Mouse (Mus musculus) T-helper 17 cell (primary cell): ENCODE measurements around the gene 1700013G24Rik.

ENCODE experiments used
- in situ Hi-C, 2 experiments: fragments of 300-600 bp; cut with MboI, MseI; formaldehyde crosslinking; loops; 1 replicate in 1 of 2; 2 replicates in 1 of 2; pipeline ENCODE4 v1.15.1; 2025; ENCODE audit warnings: high pct_unique_total_duplicates in 2 of 2

Gene 1700013G24Rik

GRCm38 (mm10) chr4:137494751-137495500, 41.8 kb downstream of the 1700013G24Rik start:
- in situ Hi-C loops, result no loop called here

DNA sequence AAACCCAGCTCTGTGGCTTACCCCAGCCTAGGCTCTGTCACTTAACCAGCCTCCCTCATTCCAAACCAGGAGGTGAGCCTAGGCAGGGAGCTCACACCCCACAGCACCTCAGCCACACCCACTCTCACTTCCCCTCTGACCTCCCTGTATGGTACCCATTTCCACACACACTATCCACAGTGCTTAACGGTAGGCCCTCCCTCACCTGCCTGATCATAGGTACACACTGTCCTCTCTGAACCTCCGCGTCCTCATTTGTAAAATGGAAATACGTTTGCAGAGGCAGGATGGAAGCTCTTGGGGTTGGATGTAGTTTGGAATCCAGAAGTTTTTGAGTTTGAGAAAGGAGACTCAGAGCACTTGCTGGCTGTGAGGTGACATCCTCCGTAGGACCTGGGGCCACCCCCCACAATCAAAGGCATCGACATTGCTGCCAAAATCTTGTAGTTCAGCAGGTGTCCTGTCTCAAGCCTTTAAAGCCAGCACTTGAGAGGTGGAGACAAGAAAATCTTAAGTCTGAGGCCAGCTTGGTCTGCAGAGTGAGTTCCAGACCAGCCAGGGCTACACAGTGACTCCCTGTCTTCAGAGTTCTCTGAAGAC, 42.5 kb downstream of the 1700013G24Rik start:
- in situ Hi-C loops, result no loop called here

DNA sequence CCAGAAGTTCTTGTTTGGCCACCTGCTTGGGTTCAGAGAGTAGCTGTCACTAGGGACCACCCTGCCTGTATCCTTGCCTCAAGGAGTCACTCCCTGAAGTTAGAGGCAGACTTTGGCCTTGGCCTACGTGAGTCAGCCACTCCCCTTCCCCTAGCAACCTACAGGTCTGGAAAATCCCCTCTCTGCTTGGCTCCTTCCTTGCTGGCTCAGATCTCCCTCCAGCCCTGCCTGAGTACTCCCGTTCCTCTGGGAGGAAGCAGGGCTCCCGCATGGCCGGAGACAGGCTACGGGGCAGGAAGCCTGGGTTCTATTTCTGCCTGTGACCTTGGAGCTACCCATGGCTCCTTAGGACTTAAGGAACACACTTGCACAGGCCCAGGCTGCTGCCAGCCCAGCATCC, 44.3 kb downstream of the 1700013G24Rik start:
- in situ Hi-C loops, result no loop called here

DNA sequence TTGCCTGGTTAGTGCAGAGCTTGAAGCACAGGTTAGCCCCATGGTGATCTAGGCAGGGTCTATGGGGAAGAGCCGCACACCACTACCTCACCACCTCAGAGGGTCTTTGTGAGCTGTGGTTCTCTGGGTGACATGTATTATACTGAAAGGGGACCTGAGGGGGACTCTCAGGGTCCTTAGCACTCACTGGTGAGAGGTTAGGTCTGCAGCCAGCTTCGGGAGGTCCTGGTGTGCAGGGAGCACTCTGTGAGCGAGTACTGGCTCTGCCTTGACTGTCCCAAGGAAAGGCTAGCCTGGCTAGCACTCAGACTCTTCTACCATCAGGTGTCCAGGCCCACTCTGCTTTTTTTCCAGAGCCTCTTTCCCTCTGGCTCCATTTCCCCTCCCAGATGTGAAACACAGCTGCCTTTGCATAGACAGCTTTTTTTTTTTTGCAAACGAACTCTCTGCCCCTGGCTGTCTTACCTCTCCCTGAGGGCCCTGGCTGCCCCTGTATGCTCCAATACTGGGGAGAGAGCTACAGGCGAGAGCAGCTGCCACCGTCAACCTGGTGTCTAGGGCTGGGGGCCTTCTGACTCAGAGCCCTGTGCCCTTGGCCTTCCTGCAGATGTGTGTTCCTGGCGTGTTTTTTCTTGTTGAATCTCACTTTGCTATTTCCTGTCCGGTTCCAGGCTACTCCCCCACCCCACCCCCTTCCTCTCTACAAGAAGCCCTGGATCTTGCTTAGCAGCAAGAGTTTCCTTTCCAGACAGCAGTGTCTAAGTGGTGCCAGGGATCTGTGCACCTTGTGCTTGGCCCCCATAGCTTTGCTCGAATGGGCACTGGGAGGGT, 45.0 kb downstream of the 1700013G24Rik start:
- in situ Hi-C loops, result no loop called here

DNA sequence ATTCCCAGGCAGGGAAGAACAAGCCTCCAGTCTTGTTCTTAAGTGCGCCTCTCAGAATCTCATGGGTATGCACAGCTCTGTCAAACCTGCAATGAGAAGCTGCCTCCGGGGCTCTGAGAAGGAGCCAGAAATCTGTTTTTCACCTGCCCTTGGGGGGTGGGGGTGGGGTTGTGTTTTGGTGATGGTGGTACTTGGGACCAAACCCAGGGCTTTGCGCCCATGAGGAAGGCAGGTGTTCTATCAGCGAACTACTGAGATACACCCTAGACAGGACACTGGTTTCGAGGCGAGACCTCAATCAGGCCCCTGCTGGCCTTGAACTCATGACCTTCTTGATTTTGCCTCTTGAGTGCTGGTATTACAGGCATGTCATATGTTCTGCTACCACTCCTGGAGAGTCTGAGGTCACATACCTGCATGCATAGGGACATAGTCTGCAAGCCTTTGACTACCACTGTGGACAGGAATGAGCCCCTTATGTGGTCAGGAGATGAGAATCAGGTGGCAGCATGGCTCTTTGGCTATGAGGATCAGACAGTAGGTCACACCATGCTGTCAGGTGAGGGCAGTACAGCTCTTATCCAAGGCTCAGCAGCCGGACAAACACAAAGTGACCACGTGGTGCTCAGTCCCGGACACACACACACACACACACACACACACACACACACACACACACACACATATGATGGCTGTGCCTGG, 45.9 kb downstream of the 1700013G24Rik start:
- in situ Hi-C loops, result no loop called here

- in situ Hi-C loops, result no loop called here
These were observed 47.1 kb downstream of the 1700013G24Rik start for GRCm38 (mm10) chr4:137500149-137500548.

DNA sequence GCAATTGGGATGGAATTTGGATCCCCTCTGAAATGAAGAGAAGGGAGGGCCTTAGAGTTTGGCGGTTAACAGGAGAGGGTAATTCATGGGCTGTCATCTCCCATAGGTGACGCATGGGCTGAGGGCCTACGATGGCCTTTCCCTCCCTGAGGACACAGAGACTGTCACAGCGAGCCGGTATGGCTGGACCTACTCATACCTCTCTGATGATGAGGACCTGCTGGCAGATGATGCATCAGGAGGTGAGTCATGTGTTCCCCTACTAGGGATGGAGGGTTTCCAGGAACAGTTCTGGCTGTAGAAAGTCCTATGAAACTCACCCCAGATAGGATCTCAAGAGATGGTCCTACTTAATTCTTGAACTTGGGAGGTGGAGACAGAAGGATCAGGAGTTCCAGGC, 47.9 kb downstream of the 1700013G24Rik start:
- in situ Hi-C loops, result no loop called here

DNA sequence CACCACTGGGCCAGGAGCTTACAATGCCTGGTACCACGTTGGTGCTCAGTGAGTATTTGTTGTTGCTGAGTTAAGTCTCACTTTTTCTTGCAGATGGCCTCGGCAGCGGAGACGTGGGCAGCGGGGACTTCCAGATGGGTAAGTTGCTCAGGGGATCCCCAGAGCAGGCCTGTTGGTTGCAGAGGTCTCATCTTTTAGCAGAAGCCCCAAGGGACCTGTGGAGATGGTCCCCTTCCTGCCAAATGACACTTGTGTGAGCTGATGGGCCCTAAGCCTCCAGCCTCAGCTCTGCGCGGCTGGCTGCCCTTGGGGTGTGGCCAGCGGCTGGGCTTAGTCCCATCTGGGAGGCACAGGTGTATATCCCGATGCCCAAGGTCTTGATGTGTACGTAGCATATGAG, 49.1 kb downstream of the 1700013G24Rik start:
- in situ Hi-C loops, result no loop called here

- in situ Hi-C loops, result no loop called here
These were observed 49.7 kb downstream of the 1700013G24Rik start for GRCm38 (mm10) chr4:137502801-137503200.

DNA sequence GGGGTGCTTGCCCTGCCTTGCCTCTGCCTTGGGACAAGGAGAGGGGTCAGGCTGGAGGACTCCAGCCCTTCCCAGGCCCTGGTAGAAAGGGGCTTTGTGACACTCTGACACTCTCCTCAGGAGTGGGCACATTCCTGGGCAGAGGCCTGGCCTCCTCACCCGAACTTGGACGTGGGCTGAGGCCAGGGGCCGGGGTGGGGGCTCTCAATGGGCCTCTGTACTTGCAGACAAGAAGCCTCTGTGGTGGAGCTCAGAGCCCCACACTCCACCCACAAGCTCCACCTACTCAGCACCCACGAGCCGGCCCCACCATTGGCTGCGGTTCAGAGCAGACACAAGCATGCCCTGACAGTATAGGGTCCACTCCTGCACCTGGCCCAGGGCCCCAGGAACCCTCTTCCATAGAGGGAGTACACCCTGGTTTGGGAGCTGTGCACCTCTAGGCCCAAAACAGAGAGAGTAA, 50.5 kb downstream of the 1700013G24Rik start:
- in situ Hi-C loops, result no loop called here
